Mouse (Mus musculus) liver, embryonic 13.5 days (tissue): ENCODE results near the gene Thbd. TPM values are rescaled to one million over a fixed set of nuclear protein-coding genes. Genes with fewer than 3 reads are reported as not detected.

Experiments
- ATAC-seq: fragments of 200-750 bp; cut with Nextera tagmentation; 2 replicates; pipeline ENCODE4 v1.8.0; 2017; ENCODE audit warnings: low read depth, mild to moderate bottlenecking, moderate number of reproducible peaks, moderate library complexity
- DNase-seq: peaks from one replicate; pipeline ENCODE4 v3.0.0; 2022
- H3K27ac ChIP-seq: fragments of 300-500 bp; sonication (generic); 2 replicates; pipeline ENCODE4 v1.5.1; 2015; ENCODE audit warnings: moderate library complexity, mild to moderate bottlenecking, inconsistent platforms
- H3K27me3 ChIP-seq: fragments of 300-500 bp; sonication (generic); 2 replicates; pipeline ENCODE4 v1.6.1; 2015; ENCODE audit warnings: mild to moderate bottlenecking, inconsistent platforms
- H3K36me3 ChIP-seq: fragments of 300-500 bp; sonication (generic); 2 replicates; pipeline ENCODE4 v1.6.1; 2015; ENCODE audit warnings: mild to moderate bottlenecking, inconsistent platforms
- H3K4me1 ChIP-seq: fragments of 300-500 bp; sonication (generic); replicated peaks from 2 replicates; pipeline ENCODE4 v1.6.1; 2015; ENCODE audit warnings: inconsistent platforms
- H3K4me2 ChIP-seq: fragments of 300-500 bp; sonication (generic); 2 replicates; pipeline ENCODE4 v1.6.1; 2015; ENCODE audit warnings: inconsistent platforms, mild to moderate bottlenecking, moderate library complexity
- H3K4me3 ChIP-seq: fragments of 300-500 bp; sonication (generic); replicated peaks from 2 replicates; pipeline ENCODE4 v1.5.1; 2015; ENCODE audit warnings: mild to moderate bottlenecking, inconsistent platforms
- H3K9ac ChIP-seq: fragments of 300-500 bp; sonication (generic); 2 replicates; pipeline ENCODE4 v1.6.1; 2015; ENCODE audit warnings: mild to moderate bottlenecking, inconsistent platforms
- H3K9me3 ChIP-seq: fragments of 300-500 bp; sonication (generic); replicated peaks from 2 replicates; pipeline ENCODE4 v1.6.1; 2016; ENCODE audit warnings: inconsistent platforms
- WGBS: fragments of 180-500 bp; shearing (Covaris S2); methylation state at CpG from one replicate; pipeline ENCODE4 v1.1.7; 2015; ENCODE audit not compliant: insufficient replicate concordance; 5-methylcytosine and 5-hydroxymethylcytosine counted together
- polyA plus RNA-seq: library from polyadenylated mRNA; unstranded; fragments of >200 nt; fragmentation: Nextera tagmentation; extraction: Ambion mirVana; gene quantifications from 2 replicates; pipeline ENCODE4 v1.2.1, GENCODE M21; 2015

Thbd gene
- polyA plus RNA-seq, 1 experiment from 2014 or later, result 1.3 TPM

DNA sequence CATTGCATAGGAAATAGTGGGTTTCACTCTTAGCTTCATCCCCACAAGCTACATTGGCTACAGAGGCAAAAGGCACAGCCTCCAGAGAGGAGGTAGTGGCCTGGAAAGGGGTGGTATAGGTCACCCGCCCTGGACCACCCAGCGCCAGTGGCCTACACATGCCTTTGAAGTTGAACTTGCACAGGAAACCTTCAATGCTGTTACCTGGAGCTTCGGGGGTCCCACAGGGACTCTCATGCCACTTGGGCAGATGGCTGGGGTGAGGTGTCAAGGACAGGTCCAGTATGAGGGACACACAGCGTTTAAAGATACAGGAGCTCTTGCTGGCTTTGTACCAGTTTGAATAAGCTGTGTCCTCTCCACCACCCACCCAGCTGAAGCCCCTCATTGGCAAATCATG, 34.7 kb upstream of the Thbd start:
- no peaks in the 10 kb centered on the region for H3K27me3 ChIP-seq
- no peak overlapping the region for H3K9ac ChIP-seq
- peak overlapping the region; percentile 67; the same call in 1 of the 2 replicates for H3K27ac ChIP-seq
- ATAC-seq (no peak), DNase-seq (no peak)
- WGBS, result 51% methylated on average over 4 of the region's 4 CpGs
- H3K9me3 ChIP-seq, result no peaks in the 10 kb centered on the region
- H3K4me3 ChIP-seq, result peak overlapping the region; percentile 37
- peaks cover 3% of the 10 kb centered on the region; the same call in 1 of the 2 replicates for H3K4me1 ChIP-seq
- peak overlapping the region; percentile 32 for H3K4me2 ChIP-seq
- H3K36me3 ChIP-seq, result no peaks in the 10 kb centered on the region

DNA sequence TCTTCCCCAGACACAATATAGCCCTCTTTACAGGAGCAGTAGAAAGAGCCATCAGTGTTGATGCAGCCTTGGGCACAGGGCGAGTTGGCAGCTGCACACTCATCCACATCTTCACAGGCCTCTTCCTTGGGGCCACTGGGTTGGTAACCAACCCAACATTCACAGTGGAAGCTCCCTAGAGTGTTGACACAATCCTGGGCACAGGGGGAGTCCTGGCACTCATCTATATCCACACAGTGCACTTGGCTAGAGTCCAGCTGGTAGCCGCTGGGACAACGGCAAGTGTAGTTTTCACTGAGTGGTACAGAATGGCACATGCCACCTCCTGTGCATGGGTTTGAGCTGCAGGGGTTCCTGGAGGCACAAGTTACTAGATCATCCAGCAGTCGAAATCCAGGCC, 34.2 kb upstream of the Thbd start:
- Histone ChIP-seq H3K4me3 (peak overlapping the region; percentile 37), H3K4me1 (peaks cover 3% of the 10 kb centered on the region; the same call in 1 of the 2 replicates), H3K27ac (no peak overlapping the region), H3K9me3 (no peaks in the 10 kb centered on the region), H3K4me2 (peak overlapping the region; percentile 32), H3K9ac (no peak overlapping the region), H3K27me3 (no peaks in the 10 kb centered on the region), H3K36me3 (no peaks in the 10 kb centered on the region)
- 54% methylated on average over 4 of the region's 4 CpGs for WGBS
- no peak for ATAC-seq
- DNase-seq, result no peak

DNA sequence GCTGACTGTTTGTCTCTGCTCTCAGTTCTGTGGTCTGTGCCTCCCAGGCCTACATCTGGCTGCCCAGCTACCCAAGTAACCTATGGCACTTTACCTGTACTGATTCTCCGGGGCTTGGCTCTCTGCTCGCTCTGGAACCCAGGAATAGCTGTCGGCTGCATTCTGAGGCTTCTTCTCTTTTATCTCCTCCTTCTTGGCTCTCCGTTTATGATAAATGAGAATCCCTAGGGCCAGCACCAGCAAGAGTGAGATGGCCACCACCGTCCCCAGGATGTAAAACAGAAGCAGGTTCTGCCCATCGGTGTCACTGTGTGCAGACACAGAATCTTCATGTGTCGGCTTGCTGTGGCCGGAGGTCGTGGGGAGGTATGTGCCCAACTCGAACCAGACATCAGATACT, 33.4 kb upstream of the Thbd start:
- H3K9me3 ChIP-seq, result no peaks in the 10 kb centered on the region
- ATAC-seq, result no peak
- H3K9ac ChIP-seq, result no peak overlapping the region
- H3K4me1 ChIP-seq, result peaks cover 3% of the 10 kb centered on the region; the same call in 1 of the 2 replicates
- no peak for DNase-seq
- H3K4me2 ChIP-seq, result peak overlapping the region; percentile 32
- H3K36me3 ChIP-seq, result no peaks in the 10 kb centered on the region
- H3K27me3 ChIP-seq, result no peaks in the 10 kb centered on the region
- H3K4me3 ChIP-seq, result peak overlapping the region; percentile 37; the same call in 1 of the 2 replicates
- WGBS, result 51% methylated on average over 10 of the region's 10 CpGs
- H3K27ac ChIP-seq, result no peak overlapping the region

DNA sequence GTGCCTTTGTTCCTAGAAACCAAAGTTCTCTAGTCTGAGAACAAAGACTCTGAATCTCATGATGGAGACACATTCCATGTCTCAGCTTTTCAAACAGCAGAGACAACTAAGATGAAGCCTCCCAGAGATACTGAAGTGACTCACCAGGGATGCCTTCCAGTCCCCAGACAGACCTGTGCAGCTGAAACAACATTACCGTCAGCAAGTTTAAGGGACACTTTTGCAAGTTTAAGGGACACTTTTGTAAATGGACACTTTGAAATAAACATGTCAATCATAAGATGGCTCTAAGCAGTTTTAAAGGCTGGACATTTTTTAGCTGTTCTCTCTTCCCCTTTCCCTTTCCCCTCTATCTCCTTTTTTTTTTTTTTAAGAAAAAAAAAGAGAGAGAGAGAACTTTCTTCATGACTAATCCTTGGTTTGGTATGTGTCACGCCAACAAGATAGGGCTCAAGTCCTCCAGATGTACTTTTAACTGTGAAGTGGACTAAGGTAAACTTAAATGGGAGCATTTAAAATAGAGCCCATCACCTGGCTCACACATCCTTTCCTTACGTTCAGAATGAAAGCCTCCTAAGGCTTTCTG, 31.8 kb upstream of the Thbd start:
- H3K9ac ChIP-seq, result no peak overlapping the region
- ATAC-seq (no peak), DNase-seq (no peak)
- no peaks in the 10 kb centered on the region for H3K9me3 ChIP-seq
- 0 out of 2 replicates have a peak overlapping the region, but pooled peaks have one; percentile 28 for H3K4me2 ChIP-seq
- H3K27me3 ChIP-seq, result no peaks in the 10 kb centered on the region
- H3K4me3 ChIP-seq, result no peak overlapping the region
- H3K4me1 ChIP-seq, result peaks cover 3% of the 10 kb centered on the region; the same call in 1 of the 2 replicates
- H3K27ac ChIP-seq, result no peak overlapping the region
- no peaks in the 10 kb centered on the region for H3K36me3 ChIP-seq
- WGBS, result 36% methylated on average over 3 of the region's 3 CpGs

DNA sequence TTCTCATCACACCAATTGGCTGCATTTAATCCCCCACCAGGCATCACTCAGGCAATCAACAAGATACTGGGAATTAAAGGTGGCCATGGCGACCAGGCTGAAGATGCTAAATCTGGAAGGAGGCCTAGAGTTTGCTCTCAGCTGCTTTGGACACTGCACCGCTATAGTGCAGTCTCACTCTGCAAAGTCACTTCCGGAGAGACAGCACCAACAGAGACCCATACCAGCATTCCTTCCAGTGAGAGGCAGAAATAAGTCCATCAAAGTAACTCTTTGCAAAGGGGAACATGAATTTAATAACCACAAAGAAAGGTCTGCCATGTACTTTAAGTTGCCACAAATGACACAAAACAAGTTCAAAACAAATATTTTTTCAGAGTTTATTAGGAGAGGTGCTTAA, 28.3 kb upstream of the Thbd start:
- Histone ChIP-seq H3K27ac (no peak overlapping the region), H3K9me3 (no peaks in the 10 kb centered on the region), H3K4me1 (no peaks in the 10 kb centered on the region), H3K9ac (no peak overlapping the region), H3K27me3 (no peaks in the 10 kb centered on the region), H3K36me3 (no peaks in the 10 kb centered on the region), H3K4me2 (no peak overlapping the region), H3K4me3 (no peak overlapping the region)
- WGBS, result 33% methylated on average over 3 of the region's 3 CpGs
- DNase-seq (no peak), ATAC-seq (no peak)

DNA sequence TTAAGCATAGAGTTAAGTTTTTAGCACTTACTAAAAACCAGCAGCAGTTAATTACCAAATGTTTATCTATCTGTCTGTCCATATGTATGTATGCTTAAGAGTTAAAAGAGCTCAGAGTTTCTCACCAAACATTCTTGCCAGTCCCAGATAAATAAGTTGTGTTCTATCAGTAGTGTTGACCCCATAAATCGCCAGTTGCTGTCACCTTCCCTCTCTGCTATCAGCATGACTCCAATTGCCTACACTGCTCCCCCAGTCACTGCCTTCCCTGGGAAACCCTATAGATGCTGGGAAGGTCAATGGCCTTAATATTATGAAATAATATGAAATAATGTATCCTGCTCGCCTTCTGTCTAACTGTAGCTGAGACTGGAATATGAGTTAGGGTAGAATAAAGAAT, 24.4 kb upstream of the Thbd start:
- no peaks in the 10 kb centered on the region for H3K27me3 ChIP-seq
- no peaks in the 10 kb centered on the region for H3K9me3 ChIP-seq
- DNase-seq (no peak), ATAC-seq (no peak)
- H3K36me3 ChIP-seq, result no peaks in the 10 kb centered on the region
- WGBS, result 36% methylated on average over 2 of the region's 2 CpGs
- no peaks in the 10 kb centered on the region for H3K4me1 ChIP-seq
- no peak overlapping the region for H3K9ac ChIP-seq
- H3K4me3 ChIP-seq, result no peak overlapping the region
- H3K27ac ChIP-seq, result no peak overlapping the region
- no peak overlapping the region for H3K4me2 ChIP-seq

DNA sequence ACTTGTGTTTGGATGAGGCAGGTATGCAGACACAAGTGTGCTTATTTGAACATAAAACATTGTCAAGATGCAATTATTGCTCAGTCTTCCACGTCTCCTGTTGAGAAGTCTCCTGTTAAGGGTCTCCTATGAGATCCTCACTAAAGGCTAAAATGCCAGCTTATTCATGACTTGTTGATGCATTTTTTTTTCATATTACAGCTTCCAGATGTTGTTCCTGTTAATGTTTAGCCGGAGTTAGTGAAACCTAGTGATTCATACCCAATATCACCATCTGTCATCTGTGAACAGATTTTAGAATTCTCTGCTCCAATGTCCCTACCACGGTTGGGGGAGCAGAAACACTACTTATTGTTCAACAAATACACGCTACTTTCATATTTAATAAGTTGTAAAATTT, 23.0 kb upstream of the Thbd start:
- H3K9me3 ChIP-seq, result no peaks in the 10 kb centered on the region
- no peak overlapping the region for H3K27ac ChIP-seq
- H3K4me3 ChIP-seq, result no peak overlapping the region
- H3K4me2 ChIP-seq, result no peak overlapping the region
- no peak overlapping the region for H3K9ac ChIP-seq
- DNase-seq (no peak), ATAC-seq (no peak)
- 47% methylated on average over 4 of the region's 4 CpGs for WGBS
- H3K36me3 ChIP-seq, result no peaks in the 10 kb centered on the region
- H3K4me1 ChIP-seq, result no peaks in the 10 kb centered on the region
- no peaks in the 10 kb centered on the region for H3K27me3 ChIP-seq

DNA sequence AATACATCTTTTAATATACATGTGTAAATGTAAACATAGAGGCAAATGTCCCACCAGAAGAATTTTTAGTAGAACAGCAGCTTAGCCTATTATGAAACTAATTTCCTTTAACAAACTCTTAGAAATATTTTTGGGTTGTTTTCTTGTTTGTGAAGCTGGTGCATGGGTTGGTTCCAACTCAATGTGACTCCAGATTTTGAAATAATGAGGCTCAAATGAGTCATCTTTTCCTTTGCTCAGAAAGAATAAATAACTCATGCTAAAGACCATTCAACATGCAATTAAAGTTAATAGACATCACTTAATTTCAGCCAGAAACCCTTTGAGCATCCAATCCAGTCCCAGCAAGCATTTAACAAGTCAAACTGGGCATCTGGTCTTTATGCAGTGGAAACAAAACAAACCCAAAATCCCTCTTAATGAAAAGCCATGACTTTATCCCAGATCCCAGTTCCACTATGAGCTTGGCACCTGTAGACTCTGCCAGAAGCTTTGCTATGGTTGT, 21.1 kb upstream of the Thbd start:
- no peak overlapping the region for H3K4me3 ChIP-seq
- DNase-seq (no peak), ATAC-seq (no peak)
- H3K36me3 ChIP-seq, result no peaks in the 10 kb centered on the region
- no peaks in the 10 kb centered on the region for H3K4me1 ChIP-seq
- no peak overlapping the region for H3K9ac ChIP-seq
- no peaks in the 10 kb centered on the region for H3K9me3 ChIP-seq
- H3K27me3 ChIP-seq, result no peaks in the 10 kb centered on the region
- no peak overlapping the region for H3K27ac ChIP-seq
- no peak overlapping the region for H3K4me2 ChIP-seq

DNA sequence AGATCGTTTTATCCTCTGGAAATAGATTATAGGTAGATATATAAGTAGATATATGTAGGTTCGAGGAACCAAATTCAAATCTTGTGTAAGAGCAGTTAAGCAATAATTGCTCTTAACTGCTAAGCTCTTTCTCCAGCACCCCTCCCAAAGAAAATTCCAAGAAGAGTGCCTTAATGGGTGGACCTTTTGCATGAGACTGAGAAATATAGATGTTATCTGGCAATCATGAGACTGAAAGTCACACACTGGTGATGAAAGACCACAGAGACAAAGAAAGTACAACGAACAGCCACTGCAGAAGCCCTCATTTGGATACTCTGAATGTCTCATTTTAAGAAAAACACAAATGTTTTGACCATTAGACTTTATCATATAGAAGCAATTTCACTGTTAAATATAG, 20.5 kb upstream of the Thbd start:
- H3K36me3 ChIP-seq, result no peaks in the 10 kb centered on the region
- no peak overlapping the region for H3K9ac ChIP-seq
- no peak overlapping the region for H3K4me2 ChIP-seq
- 45% methylated on average over 3 of the region's 3 CpGs for WGBS
- no peaks in the 10 kb centered on the region for H3K27me3 ChIP-seq
- H3K9me3 ChIP-seq, result no peaks in the 10 kb centered on the region
- no peak overlapping the region for H3K27ac ChIP-seq
- no peaks in the 10 kb centered on the region for H3K4me1 ChIP-seq
- no peak overlapping the region for H3K4me3 ChIP-seq
- no peak for DNase-seq
- no peak for ATAC-seq

DNA sequence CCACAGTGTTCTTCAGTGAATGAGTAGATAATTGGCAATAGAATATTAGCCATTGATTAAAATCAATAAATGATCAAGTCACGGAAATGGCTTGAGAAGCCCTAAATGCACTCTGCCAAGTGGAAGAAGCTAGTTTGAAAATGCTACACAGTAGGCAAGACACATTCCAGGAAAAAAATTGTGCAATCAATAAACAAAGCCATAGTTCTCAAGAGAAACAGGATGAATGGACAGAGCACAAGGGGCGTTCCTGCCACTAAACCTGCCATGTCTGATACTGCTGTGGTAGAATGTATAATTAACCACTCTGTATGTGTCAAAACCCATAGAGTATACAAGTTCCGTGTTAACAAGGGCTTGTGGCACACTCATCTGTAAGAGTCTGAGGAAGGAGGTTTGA, 19.6 kb upstream of the Thbd start:
- Histone ChIP-seq H3K27ac (no peak overlapping the region), H3K4me1 (no peaks in the 10 kb centered on the region), H3K9ac (no peak overlapping the region), H3K4me3 (no peak overlapping the region), H3K36me3 (no peaks in the 10 kb centered on the region), H3K27me3 (no peaks in the 10 kb centered on the region), H3K4me2 (no peak overlapping the region), H3K9me3 (no peaks in the 10 kb centered on the region)
- DNase-seq, result no peak
- 62% methylated on average over 3 of the region's 3 CpGs for WGBS
- ATAC-seq, result no peak

DNA sequence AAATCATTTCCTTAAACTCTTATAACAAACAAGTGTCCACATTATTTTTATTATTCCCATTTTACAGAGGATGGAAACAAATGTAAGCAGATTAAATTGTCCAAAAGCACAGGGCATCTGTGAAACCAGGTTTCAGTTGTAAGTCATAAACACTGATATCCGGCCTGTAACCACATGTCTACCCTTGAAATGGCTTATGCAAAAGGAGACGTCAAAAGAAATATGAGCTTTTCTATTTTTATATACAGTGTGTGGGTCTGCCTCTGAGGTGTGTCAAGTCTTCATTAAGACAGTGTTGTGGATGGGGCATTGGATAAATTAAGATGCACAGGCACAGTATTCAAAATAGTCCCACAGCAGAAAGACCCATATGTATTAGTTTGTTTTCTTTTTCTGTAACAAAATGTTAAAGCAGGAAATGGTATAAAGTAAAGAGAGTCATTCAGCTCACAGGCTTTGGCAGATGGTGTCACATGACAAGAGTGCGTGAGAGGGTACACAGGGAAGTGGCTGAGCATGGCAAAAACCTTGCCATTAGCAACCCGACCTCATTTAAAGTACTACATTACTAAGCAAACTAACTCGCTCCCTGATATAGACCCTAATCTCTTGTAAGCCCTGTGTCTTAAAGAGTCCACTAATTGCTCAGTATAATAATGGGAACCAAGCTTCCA, 17.9 kb upstream of the Thbd start:
- no peak for DNase-seq
- Histone ChIP-seq H3K9ac (no peak overlapping the region), H3K4me1 (no peaks in the 10 kb centered on the region), H3K27me3 (no peaks in the 10 kb centered on the region), H3K9me3 (no peaks in the 10 kb centered on the region), H3K4me2 (no peak overlapping the region), H3K4me3 (no peak overlapping the region), H3K36me3 (no peaks in the 10 kb centered on the region), H3K27ac (no peak overlapping the region)
- 48% methylated on average over 5 of the region's 5 CpGs for WGBS
- ATAC-seq, result no peak

DNA sequence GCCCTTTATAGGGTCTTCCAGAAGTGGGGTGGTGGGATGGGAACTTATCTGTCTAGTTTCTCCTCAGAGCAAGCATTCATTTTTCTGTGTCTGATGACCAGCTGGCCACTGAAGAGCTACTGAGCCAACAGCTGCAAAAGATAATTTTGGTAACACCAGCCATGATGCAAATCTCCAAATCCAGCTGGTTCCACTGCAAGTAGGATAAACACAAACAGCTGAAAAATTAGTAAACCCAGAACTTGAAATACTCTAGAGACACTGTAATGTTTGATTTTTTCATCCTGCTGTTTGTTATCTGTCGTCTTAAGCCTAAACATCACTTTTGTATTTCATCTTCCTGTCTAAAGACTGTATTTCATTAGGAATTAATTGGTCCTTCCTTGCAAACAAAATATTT, 13.7 kb upstream of the Thbd start:
- Histone ChIP-seq H3K9ac (no peak overlapping the region), H3K4me1 (no peaks in the 10 kb centered on the region), H3K4me3 (no peak overlapping the region), H3K9me3 (no peaks in the 10 kb centered on the region), H3K27ac (no peak overlapping the region), H3K4me2 (no peak overlapping the region), H3K36me3 (no peaks in the 10 kb centered on the region), H3K27me3 (no peaks in the 10 kb centered on the region)
- no peak for ATAC-seq
- 33% methylated on average over 1 of the region's 1 CpGs for WGBS
- DNase-seq, result no peak
